Mouse (Mus musculus): Measurements from ENCODE around the gene Rere. TPM values are rescaled to one million over a fixed set of nuclear protein-coding genes. Genes with fewer than 3 reads are reported as not detected.

Rere gene
- polyA plus RNA-seq, 1 experiment from 2014 or later: 52.0 TPM

GRCm38 (mm10) chr4:150260111-150260510 is 21.3 kb upstream of the Rere start:
- no peak overlapping the region for H3K9ac ChIP-seq (ENCODE audit: low read length)
- ATAC-seq (ENCODE audit: insufficient read depth, low FRiP score, low TSS enrichment) (no peak), DNase-seq (ENCODE audit: low spot score) (no peak)
- no peak overlapping the region for H3K4me2 ChIP-seq (ENCODE audit: low read depth)
- no peak overlapping the region for H3K4me3 ChIP-seq (ENCODE audit: low read depth, low read length)
- H3K27me3 ChIP-seq (ENCODE audit: control insufficient read depth, insufficient read depth, low read length): no peaks in the 10 kb centered on the region
- no peaks in the 10 kb centered on the region for H3K36me3 ChIP-seq (ENCODE audit: control insufficient read depth, insufficient read depth, low read length)
- no peak overlapping the region for H3K27ac ChIP-seq (ENCODE audit: low read depth, low read length)
- WGBS: 59% methylated on average over 7 of the region's 7 CpGs
- H3K4me1 ChIP-seq (ENCODE audit: control insufficient read depth, insufficient read depth, low read length): 0 out of 2 replicates have a peak, but pooled peaks cover 4% of the 10 kb centered on the region
- H3K9me3 ChIP-seq (ENCODE audit: control insufficient read depth, low read length): no peaks in the 10 kb centered on the region

GRCm38 (mm10) chr4:150260745-150261144 is 20.7 kb upstream of the Rere start:
- no peak overlapping the region for H3K4me2 ChIP-seq (ENCODE audit: low read depth)
- no peaks in the 10 kb centered on the region for H3K9me3 ChIP-seq (ENCODE audit: control insufficient read depth, low read length)
- DNase-seq (ENCODE audit: low spot score): no peak
- no peaks in the 10 kb centered on the region for H3K36me3 ChIP-seq (ENCODE audit: control insufficient read depth, insufficient read depth, low read length)
- no peak overlapping the region for H3K27ac ChIP-seq (ENCODE audit: low read depth, low read length)
- H3K9ac ChIP-seq (ENCODE audit: low read length): no peak overlapping the region
- no peak overlapping the region for H3K4me3 ChIP-seq (ENCODE audit: low read depth, low read length)
- WGBS: 36% methylated on average over 6 of the region's 6 CpGs
- 0 out of 2 replicates have a peak, but pooled peaks cover 4% of the 10 kb centered on the region for H3K4me1 ChIP-seq (ENCODE audit: control insufficient read depth, insufficient read depth, low read length)
- ATAC-seq (ENCODE audit: insufficient read depth, low FRiP score, low TSS enrichment): no peak
- no peaks in the 10 kb centered on the region for H3K27me3 ChIP-seq (ENCODE audit: control insufficient read depth, insufficient read depth, low read length)

GRCm38 (mm10) chr4:150262301-150262700 is 19.1 kb upstream of the Rere start:
- WGBS: 89% methylated on average over 8 of the region's 8 CpGs
- DNase-seq (ENCODE audit: low spot score): no peak
- H3K9ac ChIP-seq (ENCODE audit: low read length): no peak overlapping the region
- H3K27ac ChIP-seq (ENCODE audit: low read depth, low read length): no peak overlapping the region
- H3K9me3 ChIP-seq (ENCODE audit: control insufficient read depth, low read length): no peaks in the 10 kb centered on the region
- no peaks in the 10 kb centered on the region for H3K36me3 ChIP-seq (ENCODE audit: control insufficient read depth, insufficient read depth, low read length)
- no peaks in the 10 kb centered on the region for H3K27me3 ChIP-seq (ENCODE audit: control insufficient read depth, insufficient read depth, low read length)
- 0 out of 2 replicates have a peak, but pooled peaks cover 4% of the 10 kb centered on the region for H3K4me1 ChIP-seq (ENCODE audit: control insufficient read depth, insufficient read depth, low read length)
- no peak overlapping the region for H3K4me2 ChIP-seq (ENCODE audit: low read depth)
- no peak for ATAC-seq (ENCODE audit: insufficient read depth, low FRiP score, low TSS enrichment)
- no peak overlapping the region for H3K4me3 ChIP-seq (ENCODE audit: low read depth, low read length)

- H3K27ac ChIP-seq (ENCODE audit: low read depth, low read length): no peak overlapping the region
- H3K27me3 ChIP-seq (ENCODE audit: control insufficient read depth, insufficient read depth, low read length): no peaks in the 10 kb centered on the region
- no peaks in the 10 kb centered on the region for H3K36me3 ChIP-seq (ENCODE audit: control insufficient read depth, insufficient read depth, low read length)
- no peak for DNase-seq (ENCODE audit: low spot score)
- 0 out of 2 replicates have a peak, but pooled peaks cover 4% of the 10 kb centered on the region for H3K4me1 ChIP-seq (ENCODE audit: control insufficient read depth, insufficient read depth, low read length)
- H3K9me3 ChIP-seq (ENCODE audit: control insufficient read depth, low read length): no peaks in the 10 kb centered on the region
- H3K4me3 ChIP-seq (ENCODE audit: low read depth, low read length): no peak overlapping the region
- H3K9ac ChIP-seq (ENCODE audit: low read length): no peak overlapping the region
- WGBS: 53% methylated on average over 7 of the region's 7 CpGs
- no peak for ATAC-seq (ENCODE audit: insufficient read depth, low FRiP score, low TSS enrichment)
- H3K4me2 ChIP-seq (ENCODE audit: low read depth): no peak overlapping the region
Observed at GRCm38 (mm10) chr4:150264903-150265302, 16.5 kb upstream of the Rere start.

GRCm38 (mm10) chr4:150265471-150265870 is 16.0 kb upstream of the Rere start:
- H3K4me2 ChIP-seq (ENCODE audit: low read depth): no peak overlapping the region
- no peaks in the 10 kb centered on the region for H3K9me3 ChIP-seq (ENCODE audit: control insufficient read depth, low read length)
- DNase-seq (ENCODE audit: low spot score) (no peak), ATAC-seq (ENCODE audit: insufficient read depth, low FRiP score, low TSS enrichment) (no peak)
- H3K4me3 ChIP-seq (ENCODE audit: low read depth, low read length): no peak overlapping the region
- WGBS: 83% methylated on average over 5 of the region's 5 CpGs
- no peaks in the 10 kb centered on the region for H3K4me1 ChIP-seq (ENCODE audit: control insufficient read depth, insufficient read depth, low read length)
- no peak overlapping the region for H3K27ac ChIP-seq (ENCODE audit: low read depth, low read length)
- no peaks in the 10 kb centered on the region for H3K36me3 ChIP-seq (ENCODE audit: control insufficient read depth, insufficient read depth, low read length)
- no peak overlapping the region for H3K9ac ChIP-seq (ENCODE audit: low read length)
- no peaks in the 10 kb centered on the region for H3K27me3 ChIP-seq (ENCODE audit: control insufficient read depth, insufficient read depth, low read length)

- Histone ChIP-seq H3K4me1 (ENCODE audit: control insufficient read depth, insufficient read depth, low read length) (no peaks in the 10 kb centered on the region), H3K4me2 (ENCODE audit: low read depth) (no peak overlapping the region), H3K9ac (ENCODE audit: low read length) (no peak overlapping the region), H3K4me3 (ENCODE audit: low read depth, low read length) (no peak overlapping the region), H3K36me3 (ENCODE audit: control insufficient read depth, insufficient read depth, low read length) (no peaks in the 10 kb centered on the region), H3K9me3 (ENCODE audit: control insufficient read depth, low read length) (no peaks in the 10 kb centered on the region), H3K27me3 (ENCODE audit: control insufficient read depth, insufficient read depth, low read length) (no peaks in the 10 kb centered on the region), H3K27ac (ENCODE audit: low read depth, low read length) (no peak overlapping the region)
- 73% methylated on average over 21 of the region's 21 CpGs for WGBS
- DNase-seq (ENCODE audit: low spot score): no peak
- ATAC-seq (ENCODE audit: insufficient read depth, low FRiP score, low TSS enrichment): no peak
Observed at GRCm38 (mm10) chr4:150266655-150267223, 14.7 kb upstream of the Rere start.

GRCm38 (mm10) chr4:150268674-150269653 is 12.5 kb upstream of the Rere start:
- DNase-seq (ENCODE audit: low spot score): no peak
- no peak overlapping the region for H3K4me2 ChIP-seq (ENCODE audit: low read depth)

GRCm38 (mm10) chr4:150269679-150270078 is 11.8 kb upstream of the Rere start:
- Histone ChIP-seq H3K4me3 (ENCODE audit: low read depth, low read length) (no peak overlapping the region), H3K9me3 (ENCODE audit: control insufficient read depth, low read length) (no peaks in the 10 kb centered on the region), H3K4me2 (ENCODE audit: low read depth) (no peak overlapping the region), H3K36me3 (ENCODE audit: control insufficient read depth, insufficient read depth, low read length) (no peaks in the 10 kb centered on the region), H3K27ac (ENCODE audit: low read depth, low read length) (no peak overlapping the region), H3K27me3 (ENCODE audit: control insufficient read depth, insufficient read depth, low read length) (no peaks in the 10 kb centered on the region), H3K4me1 (ENCODE audit: control insufficient read depth, insufficient read depth, low read length) (0 out of 2 replicates have a peak, but pooled peaks cover 7% of the 10 kb centered on the region), H3K9ac (ENCODE audit: low read length) (no peak overlapping the region)
- no peak for DNase-seq (ENCODE audit: low spot score)
- 47% methylated on average over 6 of the region's 7 CpGs for WGBS
- ATAC-seq (ENCODE audit: insufficient read depth, low FRiP score, low TSS enrichment): no peak

More at GRCm38 (mm10) chr4:150268674-150269653, 12.5 kb upstream of the Rere start:
- Histone ChIP-seq H3K4me1 (ENCODE audit: control insufficient read depth, insufficient read depth, low read length) (0 out of 2 replicates have a peak, but pooled peaks cover 7% of the 10 kb centered on the region), H3K27ac (ENCODE audit: low read depth, low read length) (no peak overlapping the region), H3K4me3 (ENCODE audit: low read depth, low read length) (no peak overlapping the region), H3K9ac (ENCODE audit: low read length) (no peak overlapping the region), H3K36me3 (ENCODE audit: control insufficient read depth, insufficient read depth, low read length) (no peaks in the 10 kb centered on the region), H3K27me3 (ENCODE audit: control insufficient read depth, insufficient read depth, low read length) (no peaks in the 10 kb centered on the region), H3K9me3 (ENCODE audit: control insufficient read depth, low read length) (no peaks in the 10 kb centered on the region)
- 90% methylated on average over 33 of the region's 33 CpGs for WGBS
- no peak for ATAC-seq (ENCODE audit: insufficient read depth, low FRiP score, low TSS enrichment)

All from neural tube, embryonic 11.5 days (tissue).